Mouse (Mus musculus) adrenal gland, postnatal 25 days (tissue): ENCODE measurements around the gene Dnah11. TPM values are rescaled to one million over a fixed set of nuclear protein-coding genes. Genes with fewer than 3 reads are reported as not detected.

Source experiments
- DNase-seq: peaks from one replicate; pipeline ENCODE4 v3.0.0; 2021; ENCODE audit warnings: mixed read lengths
- total RNA-seq: library from RNA; stranded (reverse); gene quantifications from 2 replicates; pipeline ENCODE4 v1.2.3, GENCODE M21; 2021

Gene Dnah11
- total RNA-seq, 1 experiment from 2014 or later, result 0.06 TPM

DNA sequence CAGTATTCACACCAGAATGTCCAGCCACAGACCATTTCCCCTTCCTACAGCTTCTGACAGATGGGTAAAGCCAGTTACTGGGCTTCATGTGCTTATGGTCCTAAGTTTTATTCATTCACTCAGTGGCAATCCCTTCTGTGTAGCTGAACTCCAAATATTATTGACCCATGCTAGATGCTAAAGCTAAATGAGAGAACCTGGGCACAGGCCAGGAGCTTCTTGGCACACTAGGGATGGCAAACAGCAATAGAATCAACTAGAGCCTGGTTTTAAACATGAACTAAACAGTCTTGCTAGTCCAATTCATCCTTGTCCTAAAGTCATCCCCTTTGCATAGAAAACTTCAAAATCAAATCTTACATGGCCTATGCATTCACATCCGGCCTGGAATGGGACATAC lies 113.6 kb downstream of the Dnah11 start:
- no peak for DNase-seq

DNA sequence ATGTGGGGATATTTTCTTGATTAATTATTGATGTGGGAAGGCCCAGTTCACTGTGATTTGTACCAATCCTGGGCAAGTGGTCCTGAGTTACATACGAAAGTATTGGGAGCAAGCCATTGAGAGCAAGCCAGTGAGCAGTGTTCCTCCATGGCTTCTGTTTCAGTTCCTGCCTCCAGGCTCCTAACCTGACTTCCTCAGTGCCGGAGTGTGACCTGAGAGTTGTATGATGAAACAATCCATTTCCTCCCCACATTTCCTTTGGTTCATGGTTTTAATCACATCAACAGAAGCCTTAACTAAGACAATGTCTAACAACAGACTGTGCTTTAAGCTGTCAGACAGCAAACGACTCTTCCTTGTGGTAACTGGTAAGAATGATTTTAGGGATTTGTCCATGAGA lies 114.0 kb downstream of the Dnah11 start:
- no peak for DNase-seq

DNA sequence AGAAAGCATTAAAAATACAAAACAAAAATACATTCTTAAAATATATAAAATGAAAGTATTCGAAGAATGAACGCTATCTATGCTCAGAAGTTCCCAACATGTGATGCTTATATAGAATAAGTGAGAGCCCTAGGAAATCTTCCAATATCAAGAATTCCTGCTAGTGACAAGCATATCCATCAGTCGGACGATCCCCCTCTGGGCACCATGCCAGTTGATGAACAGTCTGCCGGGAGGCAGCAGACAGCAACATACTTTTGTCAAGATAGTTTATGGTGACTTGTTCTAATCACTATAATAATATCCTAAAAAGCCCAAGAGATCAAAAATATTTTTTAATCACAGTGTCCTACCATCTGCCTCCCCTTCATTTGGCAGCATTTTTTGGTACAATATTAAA lies 114.7 kb downstream of the Dnah11 start:
- no peak for DNase-seq

DNA sequence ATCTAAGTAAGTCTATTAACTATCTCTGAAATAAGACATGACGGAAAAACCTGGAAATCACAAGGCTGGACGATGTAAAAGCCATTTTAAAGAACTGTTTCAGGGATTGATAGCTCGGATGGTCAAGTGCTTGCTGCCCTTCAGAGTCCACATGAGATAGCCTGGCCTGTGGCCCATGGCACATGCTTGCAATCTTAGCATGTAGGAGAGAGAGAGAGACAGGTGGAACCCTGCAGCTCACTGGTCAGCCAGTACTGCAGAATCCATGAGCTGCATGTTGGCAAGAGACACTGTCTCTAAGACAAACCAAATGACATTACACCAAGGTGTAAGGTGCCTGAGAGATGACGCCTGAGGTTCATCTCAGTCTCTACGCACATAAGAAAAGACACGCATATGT lies 118.4 kb downstream of the Dnah11 start:
- DNase-seq, result no peak

DNA sequence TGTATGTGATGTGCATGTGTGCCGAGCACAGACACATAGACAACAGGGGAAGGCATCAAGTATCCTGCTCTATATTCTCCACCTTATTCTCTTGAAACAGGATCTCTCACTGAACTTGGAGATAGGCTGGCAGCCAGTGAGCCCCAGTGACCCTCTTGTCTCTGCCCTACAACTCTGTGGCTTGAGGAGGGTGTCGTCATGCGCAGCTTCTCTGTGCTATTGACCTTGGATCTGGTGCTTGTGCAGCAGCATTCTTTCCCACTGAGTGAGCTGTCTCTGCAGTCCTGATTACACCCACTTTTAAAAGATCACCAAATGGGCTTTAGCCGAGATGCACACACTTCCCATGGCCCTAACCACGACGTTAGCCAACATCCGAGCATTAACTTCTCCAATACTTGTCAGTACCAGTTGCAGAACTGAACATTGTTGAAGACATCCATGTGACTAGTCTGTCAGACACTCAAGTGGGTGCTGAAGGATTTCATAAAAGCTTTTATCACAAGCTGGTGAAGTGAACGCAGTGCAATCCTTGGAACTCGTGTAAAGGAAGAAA lies 120.3 kb downstream of the Dnah11 start:
- no peak for DNase-seq

DNA sequence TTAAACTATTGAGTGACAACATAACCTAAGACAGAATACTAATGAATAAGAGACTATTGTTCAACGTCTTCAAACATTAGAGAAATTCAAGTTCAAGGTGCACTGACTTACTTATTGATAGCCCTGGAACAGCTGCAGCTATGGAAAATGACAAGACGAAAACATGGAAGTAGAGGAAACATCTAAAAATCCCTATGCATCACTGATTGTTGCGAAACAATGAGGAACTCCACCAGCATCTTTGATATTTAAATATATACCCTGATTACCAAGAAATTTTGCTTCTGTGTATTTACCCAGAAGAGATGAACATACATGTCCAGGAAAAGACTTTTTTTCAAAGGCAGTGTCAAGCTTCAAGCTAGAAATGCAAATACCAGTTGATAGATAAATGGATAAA lies 122.0 kb downstream of the Dnah11 start:
- DNase-seq, result no peak

DNA sequence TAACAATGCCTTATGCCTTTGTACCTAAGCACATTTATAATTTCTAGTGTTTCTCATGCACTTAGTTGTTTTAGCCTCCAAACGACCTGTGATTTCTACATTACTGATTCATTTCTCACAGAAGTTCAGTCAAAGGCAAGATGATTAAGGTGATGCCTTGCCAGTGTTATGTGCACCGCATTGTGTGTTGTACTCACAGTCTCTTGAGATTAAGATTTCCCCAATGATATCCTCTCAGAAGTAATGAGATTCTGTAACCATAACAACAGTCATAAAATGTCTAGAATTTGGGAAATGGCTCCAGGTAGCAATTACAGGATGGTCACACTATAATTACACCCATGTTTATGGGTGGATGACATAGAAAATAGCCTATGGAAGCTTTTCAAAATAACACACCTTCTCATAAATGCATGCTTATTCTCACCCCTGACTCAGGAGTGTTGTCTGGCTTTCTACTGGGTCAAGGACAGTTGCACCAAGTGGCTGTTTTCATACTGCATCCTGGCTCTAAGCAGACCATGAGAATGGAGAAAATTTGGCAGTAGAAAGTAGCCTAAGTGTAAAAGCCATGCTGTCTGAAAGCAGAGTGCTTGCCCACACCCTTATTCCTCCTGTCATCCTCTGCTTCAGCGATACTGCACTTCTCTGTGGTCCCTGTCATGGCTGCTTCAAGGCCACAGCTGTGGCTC lies 126.5 kb downstream of the Dnah11 start:
- no peak for DNase-seq

DNA sequence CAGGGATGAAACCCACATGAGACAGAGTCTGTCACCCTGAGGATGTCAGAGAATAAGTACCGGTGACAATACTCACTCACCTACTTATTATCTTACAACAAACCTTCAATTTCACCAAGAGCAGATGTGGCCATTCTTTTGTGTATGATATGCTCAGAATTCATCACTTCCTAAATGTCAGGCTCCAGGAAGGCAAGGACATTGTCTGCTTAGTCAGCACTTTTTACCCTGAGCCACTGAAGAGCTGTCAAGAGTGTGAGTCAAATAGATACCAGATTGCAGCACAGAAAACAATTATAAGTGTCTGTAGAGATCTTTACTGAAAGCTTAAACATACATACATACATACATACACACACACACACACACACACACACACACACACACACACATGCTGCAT lies 127.2 kb downstream of the Dnah11 start:
- no peak for DNase-seq

DNA sequence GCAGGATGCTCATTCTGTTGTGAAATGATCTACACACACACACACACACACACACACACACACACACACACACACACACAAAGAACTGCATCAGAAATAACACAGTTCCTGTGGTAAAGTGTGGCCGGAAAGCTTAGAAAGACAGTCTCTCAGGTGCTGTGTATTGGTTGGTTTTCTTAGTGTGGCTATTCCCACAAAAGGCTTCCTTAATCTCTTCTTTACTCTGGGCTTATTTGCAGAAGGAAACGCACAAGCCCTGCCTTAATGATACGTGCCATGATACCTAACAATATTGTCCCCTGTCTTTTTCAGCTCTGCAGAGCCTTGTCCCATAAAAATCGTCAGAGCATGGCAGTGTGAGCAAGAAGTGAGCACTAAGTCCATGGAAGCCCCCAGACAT lies 130.1 kb downstream of the Dnah11 start:
- DNase-seq, result no peak

DNA sequence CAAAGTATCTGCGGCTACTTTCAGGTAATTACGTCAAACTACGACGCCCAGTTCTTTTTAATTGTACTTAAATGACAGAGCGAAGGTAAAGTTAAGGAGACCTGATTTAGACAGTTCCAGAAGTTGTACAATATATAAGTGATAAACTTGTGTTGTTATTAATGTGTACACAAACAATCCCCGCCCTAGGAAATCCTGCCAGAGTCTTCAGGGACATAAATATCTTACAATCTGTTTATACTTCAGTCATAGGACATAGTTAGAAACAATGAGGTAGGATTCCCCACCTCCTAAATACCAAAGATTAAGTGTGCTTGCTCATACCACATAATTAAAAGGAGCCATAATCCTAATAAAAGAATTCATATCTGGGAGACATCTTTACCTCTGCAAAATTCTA lies 136.5 kb downstream of the Dnah11 start:
- DNase-seq, result no peak

DNA sequence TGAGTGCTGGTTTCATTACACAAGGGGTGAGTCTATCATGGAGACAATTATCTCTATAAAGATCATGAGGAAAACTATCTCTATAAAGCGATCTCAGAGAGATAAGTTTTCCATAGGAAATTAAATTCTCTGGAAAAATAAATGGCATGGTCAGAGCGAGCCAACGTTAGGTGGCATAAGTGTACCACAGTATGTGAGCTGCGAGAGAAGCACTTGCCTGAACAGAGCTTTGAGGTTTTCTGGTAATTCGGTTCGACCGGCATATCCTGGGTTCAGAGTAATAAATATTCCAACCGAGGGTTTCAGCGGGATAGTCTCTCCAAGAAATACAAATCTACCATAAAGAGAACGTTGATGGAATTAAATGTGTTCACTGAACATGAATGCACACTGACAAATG lies 142.0 kb downstream of the Dnah11 start:
- no peak for DNase-seq

DNA sequence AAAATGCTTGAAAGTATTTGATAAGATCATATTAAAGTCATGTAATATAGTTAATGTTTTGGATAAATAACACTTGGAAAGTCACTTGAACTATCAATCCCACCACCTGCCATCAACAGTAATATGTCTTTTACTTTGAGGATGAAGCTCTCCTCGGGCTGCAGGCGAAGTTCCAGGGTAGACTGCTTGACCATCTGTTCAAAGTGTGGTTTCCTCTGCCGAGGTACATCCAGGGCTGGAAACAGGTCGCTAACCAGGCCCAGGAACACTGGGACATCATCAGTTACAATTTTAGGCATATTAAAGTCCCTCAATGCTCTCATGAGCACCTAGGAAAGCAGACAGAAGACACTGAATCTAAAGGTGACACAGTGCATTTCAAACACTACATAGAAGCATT lies 153.5 kb downstream of the Dnah11 start:
- no peak for DNase-seq

DNA sequence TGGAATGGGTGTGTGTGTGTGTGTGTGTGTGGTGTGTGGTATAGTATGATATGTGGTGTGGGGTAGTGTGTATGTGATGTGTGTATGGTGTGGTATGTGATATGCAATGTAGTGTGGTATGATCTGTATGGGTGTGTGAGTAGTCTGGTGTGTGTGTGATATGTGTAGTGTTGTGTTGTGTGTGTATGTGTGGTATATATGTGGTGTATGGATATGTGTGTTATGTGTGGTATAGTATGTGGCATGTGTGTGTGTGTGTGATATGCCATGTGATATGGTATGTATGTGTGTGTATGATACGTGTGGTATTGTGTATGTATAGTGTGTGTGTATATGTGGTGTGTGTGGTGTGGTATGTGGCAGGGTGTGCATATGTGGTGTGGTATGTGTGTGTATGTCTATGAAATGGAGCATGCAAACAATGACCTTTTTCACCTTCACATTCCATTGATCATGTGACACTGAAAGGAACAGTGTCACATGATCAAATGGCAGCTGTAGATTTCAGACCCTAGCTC lies 155.7 kb downstream of the Dnah11 start:
- DNase-seq, result no peak

DNA sequence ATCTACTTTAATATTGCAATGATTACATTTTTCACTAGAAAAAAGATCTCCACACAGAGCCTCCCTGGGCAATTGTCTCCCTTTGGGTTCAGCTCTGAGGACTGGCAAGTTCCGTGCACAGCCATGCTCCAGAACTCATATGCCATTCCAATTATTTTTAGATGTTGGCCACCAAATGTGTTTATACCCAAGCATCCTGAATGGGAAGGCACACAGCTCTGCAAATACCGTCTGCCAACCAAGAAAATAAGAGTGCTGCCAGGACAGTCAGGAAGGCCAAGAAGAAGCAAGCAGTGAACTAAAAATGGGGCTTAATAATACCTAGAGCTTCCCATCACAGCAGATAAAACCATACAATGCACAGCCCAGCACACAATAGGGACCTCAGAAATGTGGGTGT lies 156.6 kb downstream of the Dnah11 start:
- DNase-seq, result no peak

DNA sequence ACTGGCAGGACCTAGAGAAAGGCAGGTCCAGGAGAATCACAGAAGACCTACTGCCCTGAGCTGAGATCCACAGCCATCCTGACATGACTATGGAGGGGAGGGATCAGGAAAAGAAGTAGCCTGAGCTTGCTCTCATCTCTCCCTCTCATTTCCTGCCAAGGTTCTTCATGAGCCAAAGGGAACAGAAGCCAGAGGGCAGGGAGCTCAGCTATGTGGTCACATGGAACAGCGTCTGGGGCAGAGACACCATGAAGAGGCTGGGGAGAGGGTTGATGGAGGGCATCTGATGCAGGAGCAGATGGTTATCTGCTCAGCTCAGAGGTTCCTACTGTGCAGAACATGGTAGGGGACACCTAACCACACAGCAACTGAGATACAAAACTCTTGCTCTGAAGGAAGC lies 163.9 kb downstream of the Dnah11 start:
- DNase-seq, result no peak

DNA sequence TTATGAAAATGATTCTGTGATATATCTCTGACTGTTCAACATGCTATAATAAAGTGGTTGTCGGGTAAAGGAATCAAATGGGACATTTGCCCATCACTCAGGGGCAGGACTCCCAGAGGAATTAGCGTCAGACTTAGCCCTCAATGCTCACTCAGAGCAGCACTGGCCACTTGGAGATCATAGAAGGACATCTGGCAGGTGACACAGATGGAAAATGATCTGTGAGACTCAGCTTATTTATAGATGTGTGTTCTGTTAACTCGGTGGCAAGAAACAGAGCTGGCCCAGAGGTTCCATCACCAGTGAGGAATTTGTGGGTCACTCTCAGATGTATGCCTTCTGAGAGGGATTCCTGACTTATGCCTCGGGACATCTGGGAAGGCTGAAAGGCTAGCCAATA lies 173.1 kb downstream of the Dnah11 start:
- DNase-seq, result no peak

DNA sequence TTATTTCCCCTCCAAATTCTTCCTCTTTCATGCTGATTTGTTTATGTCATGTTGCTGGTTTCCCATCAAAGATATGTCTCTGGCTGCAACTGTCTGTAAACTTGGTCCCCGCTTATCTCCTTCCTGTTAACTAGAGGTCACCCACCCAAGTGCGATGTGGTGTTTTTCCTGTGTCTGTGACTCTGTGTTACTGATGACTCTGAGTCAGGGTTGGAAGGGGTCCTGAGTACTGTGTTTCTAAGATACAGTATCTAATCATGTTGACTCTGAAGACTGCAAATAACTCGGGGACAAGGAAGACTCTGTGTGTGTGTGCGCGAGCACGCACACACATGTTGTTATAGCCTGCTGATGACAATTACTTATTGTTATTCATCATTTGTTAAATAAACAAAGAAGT lies 179.9 kb downstream of the Dnah11 start:
- no peak for DNase-seq

DNA sequence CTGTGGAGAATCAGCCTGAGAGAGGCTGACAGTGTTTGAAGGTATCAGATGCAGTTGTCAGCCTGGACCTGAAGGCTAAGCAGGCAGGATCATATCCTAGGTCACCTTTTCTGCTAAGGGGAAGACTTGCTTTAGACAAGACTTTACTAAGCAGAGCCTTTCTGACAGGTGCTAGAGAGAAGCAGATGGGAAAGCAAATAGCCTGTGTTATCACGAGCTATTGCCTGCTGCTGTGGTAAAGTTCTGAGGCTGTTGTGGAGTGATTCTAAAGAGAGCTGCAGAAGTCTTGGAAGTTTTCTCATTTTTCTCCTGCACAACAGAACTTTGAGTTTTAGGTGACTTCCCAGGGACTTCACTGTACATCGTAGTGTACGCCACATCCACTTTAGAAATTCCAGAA lies 185.0 kb downstream of the Dnah11 start:
- no peak for DNase-seq

DNA sequence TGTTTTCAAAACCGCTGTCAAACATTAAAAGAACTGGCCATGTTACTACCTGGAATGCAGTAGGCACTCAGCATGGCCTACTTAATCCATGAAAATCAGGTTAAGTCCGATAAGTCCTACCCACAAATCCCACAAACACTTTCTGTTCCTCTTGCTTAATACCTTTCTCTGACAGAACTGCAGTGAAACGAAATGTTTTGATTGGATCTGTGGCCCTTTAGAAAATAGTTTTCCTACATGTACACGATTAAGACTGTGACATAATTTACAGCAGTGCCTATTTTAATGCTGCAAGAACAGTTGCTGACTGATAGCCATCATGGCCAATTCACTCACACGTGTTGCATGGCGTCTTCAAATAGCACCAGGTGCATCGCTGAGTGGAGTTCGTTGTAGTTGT lies 186.9 kb downstream of the Dnah11 start:
- DNase-seq, result no peak

DNA sequence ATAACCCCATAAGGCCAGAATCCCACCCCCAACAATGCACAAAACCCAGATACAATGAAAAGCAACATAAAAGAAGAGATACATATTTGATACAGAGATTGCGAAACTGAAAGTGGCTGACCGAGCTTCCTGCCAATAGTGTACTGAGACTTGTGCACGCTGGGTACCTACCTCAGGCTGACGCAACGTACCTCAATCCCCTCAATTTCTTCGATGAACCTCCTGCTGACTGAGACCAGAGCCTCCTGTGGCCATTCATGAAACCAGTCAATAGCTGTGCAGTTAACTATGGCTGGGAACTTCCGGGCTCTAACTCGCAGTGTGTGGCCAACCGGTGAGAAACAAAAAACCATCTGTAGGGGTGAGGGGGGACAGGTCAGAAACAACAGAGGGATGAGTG lies 203.9 kb downstream of the Dnah11 start:
- no peak for DNase-seq

DNA sequence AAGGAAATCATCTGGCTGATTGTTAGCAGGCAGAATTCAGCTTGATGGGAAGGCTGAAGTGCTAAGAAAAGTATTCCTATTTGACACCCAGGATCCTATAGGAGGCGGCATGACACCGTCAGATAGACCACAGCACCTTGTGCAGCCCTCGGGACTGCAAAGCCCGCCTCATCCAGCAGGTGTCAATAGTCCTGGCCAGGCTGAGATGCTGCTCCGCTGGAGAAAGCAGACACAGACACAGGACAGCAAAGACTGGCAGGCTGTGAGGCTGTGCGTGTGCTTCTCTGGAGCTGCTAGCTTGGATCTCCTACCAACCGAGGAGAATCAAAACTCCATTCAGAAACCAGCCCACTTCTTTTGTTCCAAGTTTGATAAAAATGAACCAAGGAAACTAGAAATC lies 205.3 kb downstream of the Dnah11 start:
- peak; percentile 57 for DNase-seq

DNA sequence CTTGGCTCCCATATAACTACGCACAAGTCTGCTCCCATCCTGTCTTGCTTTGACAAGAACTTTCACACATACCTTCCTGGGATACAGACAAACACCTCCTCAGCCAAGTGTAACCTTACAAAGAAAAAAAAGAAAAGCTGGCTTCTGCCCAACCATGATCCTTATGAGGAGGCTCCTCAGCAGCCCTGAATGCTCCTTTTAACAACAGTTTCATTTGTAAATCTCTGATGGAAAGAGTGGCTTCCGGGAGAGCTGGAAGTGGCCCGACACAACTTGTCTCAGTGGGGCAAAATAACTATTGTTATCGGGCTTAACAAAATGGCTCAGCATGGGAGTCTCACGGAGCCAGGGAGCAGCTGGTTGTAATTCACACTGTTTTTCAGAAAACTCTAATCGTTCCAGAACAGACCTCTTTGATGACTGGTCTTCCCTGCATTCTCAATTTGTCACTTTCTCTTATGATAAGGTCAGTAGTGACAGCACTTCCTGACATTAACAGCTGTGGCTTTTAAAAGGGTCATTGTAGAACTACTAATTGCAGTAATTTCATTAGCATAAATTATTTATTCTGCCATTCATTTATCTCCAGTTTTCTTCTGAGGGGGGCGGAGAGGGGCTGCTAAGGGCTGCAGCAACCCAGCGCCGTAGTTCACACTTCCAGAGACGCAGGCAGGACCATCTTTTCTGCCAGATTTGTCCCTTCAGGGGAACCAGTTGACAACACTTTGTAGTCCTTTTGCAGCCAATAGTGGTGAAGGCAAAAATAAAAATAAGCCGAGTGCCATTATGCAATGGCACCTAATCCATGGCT lies 209.6 kb downstream of the Dnah11 start:
- no peak for DNase-seq

DNA sequence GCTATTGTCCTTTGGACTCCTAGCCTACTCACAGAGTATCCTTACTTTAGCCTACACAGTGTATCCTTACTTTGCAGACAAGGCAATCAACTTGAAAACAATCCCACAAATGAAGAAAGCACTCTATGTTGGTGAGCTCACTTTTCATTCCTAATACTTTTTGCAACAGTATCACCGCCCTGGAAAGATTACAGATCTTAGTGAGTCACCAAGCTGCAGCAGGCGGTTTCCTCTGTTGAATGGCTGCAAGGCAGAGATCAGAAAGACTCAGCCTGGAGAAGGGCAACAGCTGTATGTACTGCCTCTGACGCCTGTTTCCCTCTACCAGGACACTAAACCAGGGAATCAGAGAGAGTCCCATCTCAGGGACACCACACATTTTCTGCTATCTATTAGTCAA lies 218.5 kb downstream of the Dnah11 start:
- no peak for DNase-seq

DNA sequence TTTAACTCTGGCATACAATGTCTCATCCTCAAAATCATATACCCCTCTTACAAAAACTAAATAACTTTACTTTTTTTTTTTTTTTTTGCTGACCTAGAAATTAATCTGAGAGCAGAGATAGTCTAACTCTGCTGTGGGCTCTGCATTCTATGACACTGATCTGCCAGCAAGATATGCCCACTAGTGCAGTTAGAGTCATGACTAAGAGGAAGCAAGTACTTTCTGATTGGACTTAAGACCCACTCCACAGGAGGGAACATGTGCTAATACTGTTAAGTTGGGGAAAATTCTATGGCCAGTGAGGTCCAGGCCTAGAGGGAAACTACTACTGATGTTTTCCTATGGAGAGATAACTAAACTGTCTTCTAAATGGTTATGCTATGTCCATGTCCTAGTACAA lies 225.1 kb downstream of the Dnah11 start:
- DNase-seq, result no peak
